Mouse (Mus musculus) ovary, adult 2 months (tissue): ENCODE data around the gene Olfr57. TPM values are rescaled to one million over a fixed set of nuclear protein-coding genes. Genes with fewer than 3 reads are reported as not detected.

Source experiments
- polyA plus RNA-seq: library from polyadenylated mRNA; depleted of rRNA; stranded (reverse); fragments of >200 nt; gene quantifications from 2 replicates; pipeline ENCODE4 v1.2.3, GENCODE M21; 2012; rRNA removed

Gene Olfr57
- not detected in 2 replicates for polyA plus RNA-seq

DNA sequence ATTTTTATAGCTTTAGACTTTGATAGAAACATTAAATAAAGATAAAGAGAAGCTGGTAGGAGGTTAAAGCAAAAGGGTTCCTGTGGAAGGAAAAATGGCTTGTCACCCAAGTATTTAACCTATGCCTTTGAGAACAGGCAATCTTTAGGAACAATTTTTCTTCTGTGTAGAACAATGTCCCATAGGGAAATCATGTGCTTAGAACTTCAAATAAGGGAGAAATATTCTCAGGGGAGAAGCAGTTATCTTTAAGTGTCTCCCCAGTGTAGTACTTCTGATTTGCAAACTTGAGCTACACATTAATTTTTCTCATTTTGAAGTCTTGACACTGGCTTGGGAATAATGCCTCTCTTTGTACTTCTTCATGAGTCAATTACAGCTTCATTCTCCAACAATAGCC, at the start of gene Olfr57:
TSS of gene Olfr57 (plus strand) at position 301 of the 400 bp plus-strand sequence.

DNA sequence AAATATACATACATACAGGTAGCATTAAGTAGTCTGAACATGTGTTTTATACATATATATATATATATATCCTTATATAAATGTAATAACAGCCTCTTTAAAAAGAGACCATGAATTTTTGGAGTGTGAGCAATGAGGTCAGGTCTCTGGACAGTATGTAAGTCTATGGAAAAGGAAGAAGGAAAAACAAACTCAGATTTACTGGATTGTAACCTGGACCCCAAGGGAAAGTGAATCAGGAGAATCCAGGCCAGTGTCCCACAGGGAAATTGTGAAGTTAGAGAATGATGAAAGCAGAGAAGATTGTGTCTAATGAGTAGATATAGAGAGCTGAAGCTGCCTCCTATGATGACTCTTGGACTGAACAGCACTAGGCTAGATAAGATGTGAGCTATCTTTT, 47.8 kb upstream of the Olfr57 start, which contains the start of gene Olfr1352:
TSS of gene Olfr1352 (plus strand) at position 301 of the 400 bp plus-strand sequence.

DNA sequence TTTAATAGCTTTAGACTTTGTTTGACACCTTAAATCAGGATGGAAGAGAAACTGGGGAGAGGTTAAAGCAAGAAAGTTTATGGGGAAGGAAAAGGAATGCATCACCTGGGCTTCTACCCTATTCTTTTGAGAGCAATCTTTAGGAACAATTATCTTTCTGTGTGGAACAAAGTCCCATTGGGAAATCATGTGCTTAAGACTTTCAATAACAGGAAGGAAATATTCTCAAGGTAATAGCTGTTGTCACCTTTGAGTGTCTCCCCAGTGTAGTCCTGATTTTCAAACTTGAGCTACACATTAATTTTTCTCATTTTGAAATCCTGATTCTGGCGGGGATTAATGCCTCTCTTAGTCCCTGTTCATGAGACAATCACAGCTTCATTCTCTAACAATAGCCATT, 16.4 kb upstream of the Olfr57 start, which contains the start of gene Olfr1351:
TSS of gene Olfr1351 (plus strand) at position 301 of the 400 bp plus-strand sequence.

Other genes with a start within 250 kb of the Olfr57 start
- gene Slc1a6, start 248.2 kb upstream of the Olfr57 start, polyA plus RNA-seq, result 6.0 and 6.4 TPM in 2 replicates
- not detected in 2 replicates for gene Olfr1356, start 176.6 kb upstream of the Olfr57 start, polyA plus RNA-seq
- gene Olfr1355, start 153.2 kb upstream of the Olfr57 start, polyA plus RNA-seq, result not detected in 2 replicates
- gene Olfr1354, start 115.6 kb upstream of the Olfr57 start, polyA plus RNA-seq, result not detected in 2 replicates
- not detected in 2 replicates for gene Olfr8, start 78.1 kb upstream of the Olfr57 start, polyA plus RNA-seq
- gene Olfr1353, start 65.4 kb upstream of the Olfr57 start, polyA plus RNA-seq, result not detected in 2 replicates
- not detected in 2 replicates for gene Olfr1352, start 47.7 kb upstream of the Olfr57 start, polyA plus RNA-seq
- not detected in 2 replicates for gene Olfr1351, start 16.3 kb upstream of the Olfr57 start, polyA plus RNA-seq
- 1.9 and 2.4 TPM in 2 replicates for gene 2610008E11Rik, start 68.9 kb downstream of the Olfr57 start, polyA plus RNA-seq
- not detected in 2 replicates for gene Vmn2r80, start 120.0 kb downstream of the Olfr57 start, polyA plus RNA-seq
- gene Vmn2r81, start 219.0 kb downstream of the Olfr57 start, polyA plus RNA-seq, result not detected in 2 replicates